Mouse (Mus musculus): Measurements from ENCODE around the gene Usp24. TPM values are rescaled to one million over a fixed set of nuclear protein-coding genes. Genes with fewer than 3 reads are reported as not detected.

Usp24 gene
- polyA plus RNA-seq (2012; rRNA removed), result 21.4 and 22.3 TPM in 2 replicates

DNA sequence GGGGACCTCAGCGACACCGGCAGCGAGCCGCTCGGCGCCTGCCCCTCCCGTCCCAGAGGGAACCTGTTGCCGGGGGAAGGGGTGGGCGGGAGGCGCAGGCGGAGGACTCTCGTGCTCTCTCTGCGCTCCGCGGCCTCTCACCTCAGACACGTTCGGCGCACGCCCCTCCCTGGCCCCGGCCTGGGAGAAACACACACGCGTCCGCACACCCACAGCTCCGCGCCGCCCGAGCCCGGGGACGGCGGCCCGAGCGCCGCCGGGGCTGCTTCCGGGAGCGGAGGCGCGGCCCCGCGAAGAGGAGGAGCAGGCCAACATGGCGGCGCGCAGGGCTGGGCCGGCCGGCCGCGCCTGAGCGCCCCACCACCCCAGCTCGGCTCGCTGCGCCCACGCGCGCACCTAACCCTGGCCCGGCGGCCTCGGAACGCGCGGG is at the start of gene Usp24:
Usp24 (plus strand) TSS at position 293 of the 430 bp plus-strand sequence.
- TF ChIP-seq POLR2A (IDR thresholded peaks at IDR 0.05; ENCODE audit: low read depth, low read length), result no peak
- TF ChIP-seq CTCF (conservative IDR thresholded peaks at IDR 0.05; ENCODE audit: insufficient read depth, insufficient read length, low read depth, low read length), result no peak
- H3K36me3 ChIP-seq (ENCODE audit: control insufficient read depth, insufficient read depth, low read length), result no peaks in the 10 kb centered on the region
- WGBS, result under 1% methylated on average over 57 of the region's 60 CpGs
- H3K4me3 ChIP-seq (ENCODE audit: insufficient read depth, low read depth, low read length), result peak within 1 kb of the TSS; percentile 97
- peaks cover 8% of the 10 kb centered on the region; the same call in 1 of the 2 replicates for H3K4me1 ChIP-seq (ENCODE audit: control insufficient read depth, insufficient read depth, low read length)
- no peaks in the 10 kb centered on the region for H3K27me3 ChIP-seq (replicated peaks; ENCODE audit: control insufficient read depth, insufficient read depth, low read length)
- peak; percentile 85 for DNase-seq
- peak within 1 kb of the TSS; percentile 99 for H3K27ac ChIP-seq (ENCODE audit: insufficient read depth, low read depth, low read length)

DNA sequence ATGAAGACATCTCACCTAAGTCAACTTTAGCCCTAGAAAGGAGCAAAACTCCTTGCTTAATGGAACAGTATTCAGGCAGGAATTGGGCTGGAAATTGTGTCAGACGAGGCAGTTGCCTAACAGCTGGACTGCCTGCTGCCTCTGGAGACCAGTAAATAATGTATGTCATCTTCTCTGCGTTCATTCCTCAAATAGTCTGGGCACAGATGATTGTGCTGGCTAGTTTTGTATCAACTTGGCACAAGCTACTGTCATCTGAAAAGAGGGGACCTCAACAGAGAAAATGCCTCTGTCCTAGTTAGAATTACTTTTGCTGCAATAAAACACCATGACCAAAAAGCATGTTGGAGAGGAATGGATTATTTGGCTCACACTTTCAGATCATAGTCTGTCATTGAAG is 39.1 kb upstream of the Usp24 start:
- H3K27ac ChIP-seq (ENCODE audit: insufficient read depth, low read depth, low read length), result no peak overlapping the region
- 59% methylated on average over 2 of the region's 2 CpGs for WGBS
- no peaks in the 10 kb centered on the region for H3K27me3 ChIP-seq (replicated peaks; ENCODE audit: control insufficient read depth, insufficient read depth, low read length)
- H3K4me3 ChIP-seq (ENCODE audit: insufficient read depth, low read depth, low read length), result no peak overlapping the region
- DNase-seq, result peak; percentile 30
- TF ChIP-seq CTCF (conservative IDR thresholded peaks at IDR 0.05; ENCODE audit: insufficient read depth, insufficient read length, low read depth, low read length), result no peak
- no peaks in the 10 kb centered on the region for H3K36me3 ChIP-seq (ENCODE audit: control insufficient read depth, insufficient read depth, low read length)
- peaks cover 21% of the 10 kb centered on the region; the same call in 1 of the 2 replicates for H3K4me1 ChIP-seq (ENCODE audit: control insufficient read depth, insufficient read depth, low read length)

DNA sequence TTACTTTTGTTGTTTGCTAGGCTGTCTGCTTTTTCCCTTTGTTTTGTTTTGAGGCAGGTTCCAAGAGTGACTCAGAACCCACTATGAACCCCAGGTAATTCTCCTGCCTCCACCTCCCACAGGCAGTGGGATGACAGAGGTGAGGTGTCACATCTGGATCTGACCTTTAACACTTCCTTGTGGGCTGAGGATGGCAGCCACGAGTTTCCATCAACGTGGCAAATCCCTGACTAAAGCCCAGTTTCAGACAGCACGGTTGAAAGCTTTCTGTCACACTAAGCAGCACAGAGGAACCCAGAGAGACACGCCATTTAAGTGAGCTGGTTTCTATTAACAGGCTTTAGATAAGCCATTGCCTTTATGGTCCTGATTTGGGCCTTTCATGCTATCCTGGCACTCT is 36.8 kb upstream of the Usp24 start:
- no peak overlapping the region for H3K4me3 ChIP-seq (ENCODE audit: insufficient read depth, low read depth, low read length)
- WGBS, result 28% methylated on average over 4 of the region's 4 CpGs
- TF ChIP-seq CTCF (conservative IDR thresholded peaks at IDR 0.05; ENCODE audit: insufficient read depth, insufficient read length, low read depth, low read length) (no peak), POLR2A (IDR thresholded peaks at IDR 0.05; ENCODE audit: low read depth, low read length) (no peak)
- no peaks in the 10 kb centered on the region for H3K36me3 ChIP-seq (ENCODE audit: control insufficient read depth, insufficient read depth, low read length)
- DNase-seq, result no peak
- peak overlapping the region; percentile 17; the same call in 1 of the 2 replicates for H3K27ac ChIP-seq (ENCODE audit: insufficient read depth, low read depth, low read length)
- peaks cover 29% of the 10 kb centered on the region; the same call in 1 of the 2 replicates for H3K4me1 ChIP-seq (ENCODE audit: control insufficient read depth, insufficient read depth, low read length)
- H3K27me3 ChIP-seq (replicated peaks; ENCODE audit: control insufficient read depth, insufficient read depth, low read length), result no peaks in the 10 kb centered on the region

DNA sequence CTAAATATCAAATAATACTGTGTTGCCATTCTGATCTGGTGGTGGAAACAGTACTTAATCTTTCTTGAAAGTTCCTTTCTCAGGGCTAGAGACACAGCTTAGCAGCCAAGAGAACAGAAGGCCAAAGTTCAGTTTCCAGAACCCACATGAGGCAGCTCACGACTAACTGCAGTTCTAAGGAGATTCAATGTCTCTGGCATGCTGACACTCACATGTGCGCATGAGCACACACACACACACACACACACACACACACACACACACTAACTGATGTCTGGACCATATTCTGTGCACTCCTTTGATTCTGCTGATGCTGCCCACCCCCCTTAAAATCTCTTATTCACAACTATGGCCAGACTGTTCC is 34.9 kb upstream of the Usp24 start:
- H3K4me3 ChIP-seq (ENCODE audit: insufficient read depth, low read depth, low read length), result no peak overlapping the region; the same call in 1 of the 2 replicates
- no peaks in the 10 kb centered on the region for H3K27me3 ChIP-seq (replicated peaks; ENCODE audit: control insufficient read depth, insufficient read depth, low read length)
- WGBS, result 16% methylated on average over 2 of the region's 2 CpGs
- peak; percentile 84 for DNase-seq
- H3K27ac ChIP-seq (ENCODE audit: insufficient read depth, low read depth, low read length), result peak overlapping the region; percentile 86
- TF ChIP-seq POLR2A (IDR thresholded peaks at IDR 0.05; ENCODE audit: low read depth, low read length) (no peak), CTCF (conservative IDR thresholded peaks at IDR 0.05; ENCODE audit: insufficient read depth, insufficient read length, low read depth, low read length) (no peak)
- no peaks in the 10 kb centered on the region for H3K36me3 ChIP-seq (ENCODE audit: control insufficient read depth, insufficient read depth, low read length)
- H3K4me1 ChIP-seq (ENCODE audit: control insufficient read depth, insufficient read depth, low read length), result peaks cover 29% of the 10 kb centered on the region; the same call in 1 of the 2 replicates

DNA sequence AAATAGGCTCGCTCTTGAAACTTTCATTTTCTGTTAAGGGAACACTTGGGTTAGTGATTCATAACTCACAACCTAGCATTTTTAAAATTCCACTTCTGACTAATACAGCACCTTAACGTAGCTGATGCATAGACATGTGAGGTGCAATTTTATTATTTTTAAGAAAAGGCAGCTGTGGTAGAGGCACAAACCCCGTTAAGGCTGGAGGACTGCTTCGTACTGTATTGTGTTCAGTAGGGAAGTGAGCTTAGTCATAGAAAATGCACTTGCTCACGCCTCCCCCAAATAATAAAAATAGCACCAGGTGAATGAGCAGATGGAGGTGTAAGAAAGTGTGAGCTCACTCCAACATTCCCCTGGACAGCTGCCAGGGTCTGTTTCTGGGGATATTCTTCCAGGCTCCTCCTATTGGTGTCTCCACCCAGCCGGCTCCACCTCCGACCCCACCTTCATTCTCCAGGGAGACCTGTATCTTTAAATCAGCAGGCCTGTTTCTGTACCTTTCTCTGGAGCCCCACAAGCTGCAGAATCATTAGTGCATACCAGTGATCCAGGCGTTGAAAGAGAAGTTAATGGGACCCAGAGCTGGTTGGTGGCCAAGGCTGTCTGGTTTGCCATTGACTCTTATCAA is 34.4 kb upstream of the Usp24 start:
- no peaks in the 10 kb centered on the region for H3K36me3 ChIP-seq (ENCODE audit: control insufficient read depth, insufficient read depth, low read length)
- H3K4me3 ChIP-seq (ENCODE audit: insufficient read depth, low read depth, low read length), result peak overlapping the region; percentile 8; the same call in 1 of the 2 replicates
- peak overlapping the region; percentile 86 for H3K27ac ChIP-seq (ENCODE audit: insufficient read depth, low read depth, low read length)
- no peaks in the 10 kb centered on the region for H3K27me3 ChIP-seq (replicated peaks; ENCODE audit: control insufficient read depth, insufficient read depth, low read length)
- peaks cover 29% of the 10 kb centered on the region; the same call in 1 of the 2 replicates for H3K4me1 ChIP-seq (ENCODE audit: control insufficient read depth, insufficient read depth, low read length)
- TF ChIP-seq CTCF (conservative IDR thresholded peaks at IDR 0.05; ENCODE audit: insufficient read depth, insufficient read length, low read depth, low read length) (no peak), POLR2A (IDR thresholded peaks at IDR 0.05; ENCODE audit: low read depth, low read length) (no peak)
- WGBS, result 22% methylated on average over 8 of the region's 8 CpGs
- peak; percentile 87 for DNase-seq

DNA sequence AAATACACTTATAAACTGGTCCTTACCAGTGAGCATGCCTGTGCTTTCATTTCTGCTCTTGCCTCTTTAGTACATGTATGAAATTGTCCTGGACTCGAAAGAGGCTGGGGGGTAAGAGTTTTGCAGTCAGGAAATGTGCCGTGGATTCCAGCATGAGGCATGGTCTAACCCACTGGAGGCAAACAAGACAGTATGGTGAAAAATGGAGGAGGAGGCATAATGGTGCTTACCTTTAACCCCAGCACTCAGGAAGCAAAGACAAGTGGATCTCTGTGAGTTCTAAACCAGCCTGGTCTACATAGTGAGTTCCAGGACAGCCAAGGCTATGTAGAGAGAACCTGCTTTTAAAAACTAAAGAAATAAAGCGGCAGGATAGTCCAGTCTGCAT is 33.9 kb upstream of the Usp24 start:
- no peak for DNase-seq
- H3K4me3 ChIP-seq (ENCODE audit: insufficient read depth, low read depth, low read length), result no peak overlapping the region
- H3K27me3 ChIP-seq (replicated peaks; ENCODE audit: control insufficient read depth, insufficient read depth, low read length), result no peaks in the 10 kb centered on the region
- WGBS, result 75% methylated on average over 3 of the region's 3 CpGs
- no peak for TF ChIP-seq POLR2A (IDR thresholded peaks at IDR 0.05; ENCODE audit: low read depth, low read length)
- no peak for TF ChIP-seq CTCF (conservative IDR thresholded peaks at IDR 0.05; ENCODE audit: insufficient read depth, insufficient read length, low read depth, low read length)
- peaks cover 29% of the 10 kb centered on the region; the same call in 1 of the 2 replicates for H3K4me1 ChIP-seq (ENCODE audit: control insufficient read depth, insufficient read depth, low read length)
- peak overlapping the region; percentile 86 for H3K27ac ChIP-seq (ENCODE audit: insufficient read depth, low read depth, low read length)
- no peaks in the 10 kb centered on the region for H3K36me3 ChIP-seq (ENCODE audit: control insufficient read depth, insufficient read depth, low read length)

DNA sequence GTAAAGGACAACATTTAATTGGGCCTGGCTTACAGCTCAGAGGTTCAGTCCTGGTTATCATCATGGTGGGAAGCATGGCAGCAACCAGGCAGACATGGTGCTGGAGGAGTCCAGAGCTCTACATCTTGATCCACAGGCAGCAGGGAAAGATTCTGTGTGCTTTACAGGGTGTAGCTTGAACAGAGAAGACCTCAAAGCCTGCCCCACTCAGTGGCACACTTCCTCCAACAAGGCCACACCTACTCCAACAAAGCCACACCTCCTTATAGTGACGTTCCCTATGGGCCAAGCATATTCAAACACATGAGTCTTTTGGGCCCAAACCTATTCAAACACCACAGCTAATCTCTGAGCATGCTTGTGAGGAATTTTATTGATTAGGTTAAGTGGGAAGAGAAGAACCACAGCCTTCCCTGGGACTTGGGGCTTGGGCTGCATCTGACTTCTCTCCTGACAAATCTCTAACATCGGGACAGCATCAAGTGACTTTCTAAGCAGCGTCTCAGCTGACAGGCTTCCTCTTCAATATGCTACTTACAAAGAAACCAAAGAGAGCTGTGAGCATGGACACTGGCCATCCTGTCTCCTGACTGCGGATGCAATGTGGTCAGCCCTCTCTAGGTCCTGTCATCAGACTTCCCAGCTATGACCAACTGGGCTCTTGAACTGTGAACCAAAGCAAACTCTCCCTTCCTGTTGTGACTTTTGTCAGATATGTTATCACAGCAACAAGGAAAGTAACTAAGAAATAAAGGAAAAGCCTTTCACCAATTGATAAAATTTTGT is 28.9 kb upstream of the Usp24 start:
- Histone ChIP-seq H3K27me3 (replicated peaks; ENCODE audit: control insufficient read depth, insufficient read depth, low read length) (no peaks in the 10 kb centered on the region), H3K36me3 (ENCODE audit: control insufficient read depth, insufficient read depth, low read length) (no peaks in the 10 kb centered on the region), H3K4me1 (ENCODE audit: control insufficient read depth, insufficient read depth, low read length) (peaks cover 6% of the 10 kb centered on the region; the same call in 1 of the 2 replicates), H3K27ac (ENCODE audit: insufficient read depth, low read depth, low read length) (no peak overlapping the region), H3K4me3 (ENCODE audit: insufficient read depth, low read depth, low read length) (no peak overlapping the region)
- TF ChIP-seq CTCF (conservative IDR thresholded peaks at IDR 0.05; ENCODE audit: insufficient read depth, insufficient read length, low read depth, low read length) (no peak), POLR2A (IDR thresholded peaks at IDR 0.05; ENCODE audit: low read depth, low read length) (no peak)
- DNase-seq, result no peak
- WGBS, result 77% methylated on average over 4 of the region's 4 CpGs
